Mouse (Mus musculus) kidney, postnatal 0 days (tissue): ENCODE results near the gene Ppp1r15b. TPM values are rescaled to one million over a fixed set of nuclear protein-coding genes. Genes with fewer than 3 reads are reported as not detected.

Experiments
- ATAC-seq: fragments of 200-750 bp; cut with Nextera tagmentation; replicated peaks from 2 replicates; pipeline ENCODE4 v1.8.0; 2017; ENCODE audit warnings: low read depth, moderate number of reproducible peaks, moderate TSS enrichment, moderate library complexity; ENCODE audit not compliant: low FRiP score
- DNase-seq: peaks from one replicate; pipeline ENCODE4 v3.0.0-alpha.2; 2016; ENCODE audit warnings: low spot score
- H3K27ac ChIP-seq: fragments of 300-500 bp; sonication (generic); 2 replicates; pipeline ENCODE4 v1.5.1; 2014; ENCODE audit warnings: mild to moderate bottlenecking
- H3K27me3 ChIP-seq: fragments of 300-500 bp; sonication (generic); 2 replicates; pipeline ENCODE4 v1.6.1; 2014; ENCODE audit warnings: low read length, mixed read lengths; ENCODE audit not compliant: insufficient read depth
- H3K36me3 ChIP-seq: fragments of 300-500 bp; sonication (generic); 2 replicates; pipeline ENCODE4 v1.6.1; 2014; ENCODE audit warnings: low read length, mixed read lengths; ENCODE audit not compliant: insufficient read depth
- H3K4me1 ChIP-seq: fragments of 300-500 bp; sonication (generic); replicated peaks from 2 replicates; pipeline ENCODE4 v1.6.1; 2014; ENCODE audit warnings: antibody characterized with exemption, low read length, mixed read lengths; ENCODE audit not compliant: insufficient read depth
- H3K4me2 ChIP-seq: fragments of 300-500 bp; sonication (generic); 2 replicates; pipeline ENCODE4 v1.6.1; 2014; ENCODE audit warnings: mild to moderate bottlenecking, low read length, moderate library complexity, mixed read lengths
- H3K4me3 ChIP-seq: fragments of 300-500 bp; sonication (generic); replicated peaks from 2 replicates; pipeline ENCODE4 v1.5.1; 2014; ENCODE audit warnings: low read depth, low read length
- H3K9ac ChIP-seq: fragments of 300-500 bp; sonication (generic); 2 replicates; pipeline ENCODE4 v1.6.1; 2014; ENCODE audit warnings: low read depth, low read length
- H3K9me3 ChIP-seq: fragments of 300-500 bp; sonication (generic); replicated peaks from 2 replicates; pipeline ENCODE4 v1.6.1; 2016; ENCODE audit warnings: low read length, inconsistent platforms, mixed read lengths
- CTCF ChIP-seq: IDR thresholded peaks from 2 replicates; pipeline ENCODE4 v1.5.1; 2016; ENCODE audit warnings: antibody characterized with exemption, low read depth, mild to moderate bottlenecking, moderate library complexity
- WGBS: fragments of 180-500 bp; shearing (Covaris S2); extraction: QIAGEN DNeasy Blood & Tissue Kit; methylation state at CpG from one replicate; pipeline ENCODE4 v1.1.7; 2014; 5-methylcytosine and 5-hydroxymethylcytosine counted together
- polyA plus RNA-seq: library from polyadenylated mRNA; unstranded; fragments of >200 nt; fragmentation: Nextera tagmentation; extraction: Ambion mirVana; gene quantifications from 2 replicates; pipeline ENCODE4 v1.2.1, GENCODE M21; 2015

Ppp1r15b gene
- polyA plus RNA-seq, 1 experiment from 2014 or later, result 27.2 TPM

- no peaks in the 10 kb centered on the region for H3K36me3 ChIP-seq
- no peak overlapping the region for H3K4me3 ChIP-seq
- no peak overlapping the region for H3K27ac ChIP-seq
- 88% methylated on average over 10 of the region's 10 CpGs for WGBS
- no peak for ATAC-seq
- H3K9ac ChIP-seq, result no peak overlapping the region
- H3K4me2 ChIP-seq, result no peak overlapping the region
- H3K4me1 ChIP-seq, result peaks cover 9% of the 10 kb centered on the region; the same call in 1 of the 2 replicates
- DNase-seq, result no peak
- H3K27me3 ChIP-seq, result no peaks in the 10 kb centered on the region
- TF ChIP-seq CTCF, result no peak
- H3K9me3 ChIP-seq, result no peaks in the 10 kb centered on the region
Measured at GRCm38 (mm10) chr1:133086804-133087203, 44.1 kb upstream of the Ppp1r15b start.

GRCm38 (mm10) chr1:133087206-133087905, 43.6 kb upstream of the Ppp1r15b start:
- peak; percentile 97 for TF ChIP-seq CTCF
- H3K4me1 ChIP-seq, result peaks cover 9% of the 10 kb centered on the region; the same call in 1 of the 2 replicates
- 44% methylated on average over 7 of the region's 7 CpGs for WGBS
- ATAC-seq (peak; percentile 41), DNase-seq (peak; percentile 89)
- no peak overlapping the region for H3K4me2 ChIP-seq
- no peak overlapping the region for H3K9ac ChIP-seq
- no peaks in the 10 kb centered on the region for H3K27me3 ChIP-seq
- no peaks in the 10 kb centered on the region for H3K36me3 ChIP-seq
- H3K4me3 ChIP-seq, result no peak overlapping the region
- no peaks in the 10 kb centered on the region for H3K9me3 ChIP-seq
- H3K27ac ChIP-seq, result no peak overlapping the region

GRCm38 (mm10) chr1:133088196-133088595, 42.7 kb upstream of the Ppp1r15b start:
- peaks cover 9% of the 10 kb centered on the region; the same call in 1 of the 2 replicates for H3K4me1 ChIP-seq
- H3K4me3 ChIP-seq, result no peak overlapping the region
- no peak for TF ChIP-seq CTCF
- H3K27ac ChIP-seq, result no peak overlapping the region
- no peak for ATAC-seq
- no peak overlapping the region for H3K9ac ChIP-seq
- no peaks in the 10 kb centered on the region for H3K27me3 ChIP-seq
- DNase-seq, result no peak
- no peaks in the 10 kb centered on the region for H3K9me3 ChIP-seq
- no peak overlapping the region for H3K4me2 ChIP-seq
- H3K36me3 ChIP-seq, result no peaks in the 10 kb centered on the region
- WGBS, result 78% methylated on average over 10 of the region's 10 CpGs

GRCm38 (mm10) chr1:133089415-133089814, 41.5 kb upstream of the Ppp1r15b start:
- Histone ChIP-seq H3K36me3 (no peaks in the 10 kb centered on the region), H3K27ac (no peak overlapping the region), H3K4me2 (no peak overlapping the region), H3K9ac (no peak overlapping the region), H3K9me3 (no peaks in the 10 kb centered on the region), H3K4me3 (no peak overlapping the region), H3K27me3 (no peaks in the 10 kb centered on the region), H3K4me1 (peaks cover 5% of the 10 kb centered on the region; the same call in 1 of the 2 replicates)
- 83% methylated on average over 4 of the region's 4 CpGs for WGBS
- no peak for DNase-seq
- no peak for TF ChIP-seq CTCF
- ATAC-seq, result no peak

- Histone ChIP-seq H3K9me3 (no peaks in the 10 kb centered on the region), H3K27ac (peak overlapping the region; percentile 62), H3K36me3 (peaks cover 4% of the 10 kb centered on the region; the same call in 1 of the 2 replicates), H3K9ac (no peak overlapping the region), H3K27me3 (no peaks in the 10 kb centered on the region), H3K4me3 (no peak overlapping the region), H3K4me1 (no peaks in the 10 kb centered on the region), H3K4me2 (no peak overlapping the region)
- DNase-seq (no peak), ATAC-seq (peak; percentile 67; the same call in 1 of the 2 replicates)
- WGBS, result 68% methylated on average over 6 of the region's 6 CpGs
- no peak for TF ChIP-seq CTCF
Measured at GRCm38 (mm10) chr1:133090641-133091040, 40.3 kb upstream of the Ppp1r15b start.

- H3K4me1 ChIP-seq, result no peaks in the 10 kb centered on the region
- H3K27ac ChIP-seq, result peak overlapping the region; percentile 62
- no peak overlapping the region for H3K4me3 ChIP-seq
- no peak for TF ChIP-seq CTCF
- ATAC-seq (no peak), DNase-seq (no peak)
- H3K9ac ChIP-seq, result no peak overlapping the region
- H3K36me3 ChIP-seq, result peaks cover 4% of the 10 kb centered on the region; the same call in 1 of the 2 replicates
- WGBS, result 82% methylated on average over 8 of the region's 8 CpGs
- H3K27me3 ChIP-seq, result no peaks in the 10 kb centered on the region
- no peaks in the 10 kb centered on the region for H3K9me3 ChIP-seq
- no peak overlapping the region for H3K4me2 ChIP-seq
Measured at GRCm38 (mm10) chr1:133091483-133091882, 39.5 kb upstream of the Ppp1r15b start.
